Mouse (Mus musculus) C2C12 (cell line): Measurements from ENCODE around the gene Gm6993. TPM values are rescaled to one million over a fixed set of nuclear protein-coding genes. Genes with fewer than 3 reads are reported as not detected.
A peak's percentile ranks its signal among the peaks of the same experiment; 100 is the strongest.

Experiments
- H3K27me3 ChIP-seq: one replicate; pipeline ENCODE4 v1.6.1; 2011; ENCODE audit not compliant: control insufficient read depth, insufficient read depth, insufficient read length
- H3K36me3 ChIP-seq: one replicate; pipeline ENCODE4 v1.6.1; 2011; ENCODE audit not compliant: control insufficient read depth, insufficient read depth
- H3K4me3 ChIP-seq: one replicate; pipeline ENCODE4 v1.5.1; 2011; ENCODE audit warnings: mild to moderate bottlenecking, control low read depth; ENCODE audit not compliant: poor library complexity, insufficient read depth, severe bottlenecking
- H3K79me2 ChIP-seq: one replicate; pipeline ENCODE4 v1.6.1; 2011; ENCODE audit not compliant: control insufficient read depth, insufficient read depth
- H3K79me3 ChIP-seq: one replicate; pipeline ENCODE4 v1.6.1; 2011; ENCODE audit warnings: low read depth, control low read depth
- H3ac ChIP-seq: one replicate; pipeline ENCODE3; 2011; ENCODE audit warnings: low read depth; ENCODE audit not compliant: control insufficient read depth, insufficient read length
- CEBPB ChIP-seq: IDR thresholded peaks from one replicate; pipeline ENCODE4 v1.6.1; 2011; ENCODE audit warnings: low read depth, mild to moderate bottlenecking, control low read depth, moderate library complexity
- CTCF ChIP-seq: IDR thresholded peaks from one replicate; pipeline ENCODE4 v1.5.1; 2011; ENCODE audit not compliant: control insufficient read depth, insufficient read depth, insufficient read length
- FOSL1 ChIP-seq: IDR thresholded peaks from one replicate; pipeline ENCODE4 v1.8.0; 2011; ENCODE audit warnings: mild to moderate bottlenecking, low read length; ENCODE audit not compliant: poor library complexity, insufficient read depth, severe bottlenecking
- MAX ChIP-seq: IDR thresholded peaks from one replicate; pipeline ENCODE4 v1.6.1; 2011; ENCODE audit warnings: mild to moderate bottlenecking, control low read depth
- MYOD1 ChIP-seq: IDR thresholded peaks from one replicate; pipeline ENCODE4 v1.6.1; 2011; ENCODE audit warnings: low read depth; ENCODE audit not compliant: control insufficient read depth, insufficient read length
- MYOG ChIP-seq: IDR thresholded peaks from one replicate; pipeline ENCODE4 v1.6.1; 2011; ENCODE audit not compliant: control insufficient read depth, insufficient read length; ENCODE audit errors: extremely low read depth
- USF1 ChIP-seq: IDR thresholded peaks from one replicate; pipeline ENCODE4 v1.6.1; 2011; ENCODE audit warnings: low read depth, mild to moderate bottlenecking, control low read depth, moderate library complexity
- polyA plus RNA-seq: library from polyadenylated mRNA; unstranded; fragments of >200 nt; fragmentation: generic; extraction: Trizol; gene quantifications from one replicate; pipeline ENCODE4 v1.2.1, GENCODE M21; 2012; ENCODE audit warnings: missing spikeins

Gene Gm6993
- polyA plus RNA-seq, 1 experiment, result not detected

DNA sequence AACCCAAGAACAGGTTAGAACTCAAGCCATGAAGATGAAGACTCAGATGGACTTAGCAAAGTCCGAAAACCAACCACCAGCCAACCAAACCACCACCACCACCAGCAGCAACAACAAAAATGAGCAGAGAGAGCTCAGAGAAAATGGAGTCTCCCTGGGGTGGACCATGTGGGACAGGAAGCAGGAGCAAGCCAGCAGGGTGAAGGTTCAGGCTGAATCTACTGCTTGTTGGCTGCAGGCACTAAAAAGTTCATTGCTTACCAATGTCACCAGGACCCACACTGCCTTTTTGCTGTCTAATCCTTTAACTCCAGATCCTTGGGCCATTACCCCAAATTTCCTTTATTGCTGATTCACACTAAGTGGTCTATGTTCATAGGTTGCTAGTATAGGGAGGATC lies 7.9 kb upstream of the Gm6993 start:
- H3K27me3 ChIP-seq, result no peaks in the 10 kb centered on the region
- no peaks in the 10 kb centered on the region for H3K36me3 ChIP-seq
- no peak overlapping the region for H3K4me3 ChIP-seq
- TF ChIP-seq MYOD1 (no peak), USF1 (no peak), MYOG (no peak), MAX (no peak), FOSL1 (no peak), CEBPB (no peak), CTCF (no peak)
- H3K79me3 ChIP-seq, result no peaks in the 10 kb centered on the region
- H3K79me2 ChIP-seq, result no peaks in the 10 kb centered on the region
- H3ac ChIP-seq, result no peak overlapping the region

DNA sequence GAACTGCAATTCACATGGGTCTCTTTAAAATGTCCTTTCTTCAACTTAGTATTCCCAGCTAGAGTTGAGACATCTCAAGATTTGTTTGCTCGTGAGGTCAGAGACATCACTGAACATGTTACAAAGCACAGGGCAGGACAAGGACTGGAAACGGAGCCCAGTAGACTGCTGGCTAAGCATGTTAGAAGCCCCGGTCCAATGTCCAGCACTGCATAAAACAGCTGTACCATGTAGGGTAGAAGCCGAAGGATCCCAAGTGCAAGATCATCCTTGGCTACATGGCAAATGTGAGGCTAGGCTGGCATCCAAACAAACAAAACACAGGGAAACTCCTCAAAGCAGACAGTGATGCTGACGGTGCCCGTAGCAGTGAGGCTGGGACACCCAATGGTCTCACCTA lies 5.6 kb upstream of the Gm6993 start:
- TF ChIP-seq CEBPB (no peak), MYOD1 (no peak), CTCF (no peak), MYOG (no peak), FOSL1 (no peak), MAX (no peak), USF1 (no peak)
- Histone ChIP-seq H3ac (no peak overlapping the region), H3K27me3 (no peaks in the 10 kb centered on the region), H3K4me3 (no peak overlapping the region), H3K79me2 (no peaks in the 10 kb centered on the region), H3K79me3 (no peaks in the 10 kb centered on the region), H3K36me3 (no peaks in the 10 kb centered on the region)

DNA sequence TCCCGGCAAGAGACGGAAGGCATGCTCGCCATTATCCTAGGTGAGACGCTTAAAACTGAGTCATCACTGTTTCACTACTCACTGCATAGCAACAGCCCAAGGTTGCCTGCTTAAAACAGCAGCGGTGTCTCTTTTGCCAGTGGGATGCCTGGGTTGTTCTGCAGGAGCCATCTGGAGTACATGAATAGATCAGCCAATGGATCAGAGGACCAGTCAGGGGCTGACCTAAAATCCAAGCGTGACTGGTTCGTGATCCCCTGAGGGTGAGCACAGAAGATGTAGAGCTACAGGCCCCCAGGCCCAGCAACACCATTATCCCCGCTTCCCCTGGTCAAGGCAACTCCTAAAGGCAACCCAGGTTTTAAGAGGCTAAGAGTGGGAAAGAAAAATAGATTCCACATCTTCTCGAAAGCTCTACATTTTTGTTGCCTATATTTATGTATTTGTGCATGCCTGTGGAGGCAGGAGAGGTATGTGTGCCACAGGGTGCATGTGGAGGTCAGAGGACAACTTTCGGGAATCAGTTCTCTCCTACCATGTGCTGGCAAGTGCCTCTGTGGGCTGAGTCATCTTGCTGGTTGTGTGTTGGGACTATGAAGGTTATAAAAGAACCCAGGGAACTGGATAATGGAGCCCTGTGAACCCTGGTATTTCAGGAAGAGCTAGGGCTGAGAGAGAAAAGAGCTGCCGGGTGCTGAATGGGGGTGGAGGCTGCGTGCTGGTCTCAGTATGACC lies 3.5 kb upstream of the Gm6993 start:
- no peak overlapping the region for H3K4me3 ChIP-seq
- H3K79me2 ChIP-seq, result no peaks in the 10 kb centered on the region
- TF ChIP-seq MYOG (no peak), MYOD1 (no peak)
- no peak overlapping the region for H3ac ChIP-seq
- no peaks in the 10 kb centered on the region for H3K27me3 ChIP-seq
- H3K79me3 ChIP-seq, result no peaks in the 10 kb centered on the region
- H3K36me3 ChIP-seq, result no peaks in the 10 kb centered on the region

DNA sequence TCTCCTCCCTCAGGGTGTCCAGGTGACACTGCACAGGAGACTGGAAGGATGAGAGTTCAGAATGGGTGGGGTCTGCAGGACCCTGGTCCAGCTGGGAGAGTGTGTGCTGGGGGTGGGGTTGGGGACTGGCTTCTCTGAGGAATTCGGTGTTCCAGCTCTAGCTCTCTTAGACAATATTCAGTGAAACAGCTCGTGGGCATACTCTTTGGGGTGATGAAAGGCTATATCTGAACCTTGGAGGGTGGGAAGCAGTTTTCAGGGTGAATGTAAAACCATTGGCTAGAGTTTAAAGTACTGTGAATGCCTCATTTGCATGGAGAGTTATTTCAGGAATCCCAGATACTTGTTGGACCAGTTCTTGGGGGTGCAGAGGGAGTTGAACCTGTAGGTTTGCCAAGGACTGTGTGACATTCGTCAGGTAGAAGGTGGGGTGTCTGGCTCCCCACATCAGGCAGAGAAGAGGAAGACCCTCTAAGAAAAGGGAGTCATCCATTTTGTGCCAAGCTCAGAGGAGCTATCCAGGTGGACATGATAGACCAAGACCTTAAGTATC lies 1.5 kb upstream of the Gm6993 start:
- Histone ChIP-seq H3K79me2 (no peaks in the 10 kb centered on the region), H3K4me3 (no peak overlapping the region), H3K27me3 (no peaks in the 10 kb centered on the region), H3ac (no peak overlapping the region), H3K36me3 (no peaks in the 10 kb centered on the region), H3K79me3 (no peaks in the 10 kb centered on the region)
- TF ChIP-seq FOSL1, result no peak
- TF ChIP-seq USF1, result no peak
- no peak for TF ChIP-seq MYOG
- no peak for TF ChIP-seq CEBPB
- no peak for TF ChIP-seq CTCF
- TF ChIP-seq MYOD1, result no peak
- no peak for TF ChIP-seq MAX

DNA sequence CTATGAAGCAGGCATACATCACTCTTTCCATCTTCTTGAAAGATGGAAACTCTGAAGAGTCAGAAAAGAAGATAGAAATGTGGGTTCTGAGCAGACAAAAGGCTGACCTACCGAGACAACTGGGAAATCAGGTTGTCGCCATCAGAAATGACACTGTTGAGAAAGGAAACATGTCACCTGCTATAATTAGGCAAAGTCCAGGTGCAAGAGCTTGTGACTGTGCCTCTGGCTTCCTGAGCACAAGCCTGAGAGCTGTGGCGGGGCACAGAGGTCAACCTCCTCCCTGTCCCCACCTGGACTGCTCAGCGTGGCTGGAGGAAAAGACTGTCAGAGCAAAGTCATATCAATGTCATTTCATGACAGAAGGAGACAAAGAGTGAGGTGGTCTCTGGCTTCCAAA lies 772 bp upstream of the Gm6993 start:
- no peaks in the 10 kb centered on the region for H3K27me3 ChIP-seq
- no peaks in the 10 kb centered on the region for H3K36me3 ChIP-seq
- no peaks in the 10 kb centered on the region for H3K79me3 ChIP-seq
- no peak overlapping the region for H3K4me3 ChIP-seq
- H3ac ChIP-seq, result no peak overlapping the region
- H3K79me2 ChIP-seq, result no peaks in the 10 kb centered on the region
- no peak for TF ChIP-seq CTCF
- no peak for TF ChIP-seq MYOG
- no peak for TF ChIP-seq CEBPB
- TF ChIP-seq MYOD1, result no peak
- TF ChIP-seq MAX, result no peak
- no peak for TF ChIP-seq USF1
- TF ChIP-seq FOSL1, result no peak

DNA sequence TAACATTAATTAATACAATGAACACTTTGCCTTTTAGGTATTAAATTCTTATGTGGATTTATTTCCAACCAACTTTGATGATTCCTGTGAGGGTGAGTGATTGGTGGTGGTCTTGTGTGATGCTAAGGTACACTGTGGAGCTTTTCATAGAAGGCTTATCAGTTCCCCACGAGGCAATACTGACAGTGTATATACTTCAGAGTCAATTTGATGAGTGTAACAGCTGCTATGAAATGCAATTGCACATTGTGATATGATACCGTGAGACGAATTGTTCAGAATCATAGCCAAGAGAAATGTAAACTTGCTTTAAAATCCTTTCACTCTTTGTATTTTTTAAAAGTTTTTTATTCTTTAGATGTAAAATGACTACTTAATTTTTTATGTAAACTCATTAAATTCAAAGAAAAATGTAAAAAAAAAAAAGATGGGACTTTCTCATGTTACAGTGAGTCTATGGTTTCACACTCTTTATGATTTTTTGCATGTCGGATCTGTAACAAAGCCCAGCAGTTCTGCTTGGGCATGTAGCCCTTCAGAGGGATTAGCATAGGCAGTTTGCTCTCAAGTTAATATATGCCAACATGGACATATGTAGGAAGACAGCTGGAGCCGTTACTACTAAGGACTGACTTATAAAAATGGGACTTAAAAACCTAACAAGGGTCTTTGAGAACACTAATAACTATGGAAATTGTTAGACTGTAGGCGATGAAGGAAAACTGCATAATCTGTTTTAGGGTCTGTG lies 1.2 kb downstream of the Gm6993 start:
- Histone ChIP-seq H3K4me3 (no peak overlapping the region), H3ac (no peak overlapping the region), H3K27me3 (no peaks in the 10 kb centered on the region), H3K36me3 (no peaks in the 10 kb centered on the region), H3K79me2 (no peaks in the 10 kb centered on the region), H3K79me3 (no peaks in the 10 kb centered on the region)
- no peak for TF ChIP-seq CTCF
- TF ChIP-seq MYOG, result no peak
- peak; percentile 7 for TF ChIP-seq MYOD1
- TF ChIP-seq MAX, result no peak
